Mouse (Mus musculus): ENCODE results near the gene AI661453.
"Not testable (repeated sequence)": the region's sequence is repeated elsewhere in the genome, so short reads cannot be mapped to it uniquely, and the experiment has no call there.

Gene AI661453

DNA sequence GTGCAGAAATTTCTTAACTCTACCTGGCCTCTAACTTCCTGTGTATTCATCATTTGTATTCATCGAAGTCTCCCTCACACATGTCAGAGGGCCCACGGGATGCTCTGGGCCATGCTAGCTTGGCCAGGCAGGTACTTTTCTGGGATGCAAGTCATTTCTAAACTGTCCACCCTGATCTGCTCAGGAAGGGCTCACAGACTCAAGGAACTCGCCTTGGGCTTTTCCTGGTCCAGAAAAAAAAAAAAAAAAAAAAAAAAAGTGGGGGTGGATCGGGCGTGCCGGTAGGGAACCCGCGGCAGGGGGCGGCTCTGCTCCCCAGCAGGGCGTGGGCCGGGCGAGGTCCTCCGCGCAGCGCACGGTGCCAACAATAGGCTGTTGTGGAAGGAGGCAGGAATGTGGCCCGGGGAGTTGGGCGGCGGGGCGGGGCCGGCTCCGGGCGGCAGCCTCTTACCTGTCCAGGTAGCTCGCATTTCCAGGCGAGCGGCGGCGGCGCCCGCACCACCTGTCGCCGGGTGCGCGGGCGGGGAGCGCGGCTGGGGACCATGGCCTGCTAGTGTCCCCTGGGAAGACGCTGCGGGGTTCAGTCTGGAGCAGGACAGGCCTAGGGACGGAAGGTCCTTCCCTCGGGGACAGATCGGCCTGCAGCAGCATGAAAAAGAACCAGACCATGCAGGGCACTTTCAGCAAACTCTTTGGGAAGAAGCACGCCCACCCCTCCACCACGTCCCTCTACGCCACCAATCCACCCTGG, at the start of gene AI661453:
TSS of gene AI661453 (plus strand) at position 460 of the 751 bp plus-strand sequence.
- no peak for DNase-seq (ENCODE audit: low read depth, low spot score)

DNA sequence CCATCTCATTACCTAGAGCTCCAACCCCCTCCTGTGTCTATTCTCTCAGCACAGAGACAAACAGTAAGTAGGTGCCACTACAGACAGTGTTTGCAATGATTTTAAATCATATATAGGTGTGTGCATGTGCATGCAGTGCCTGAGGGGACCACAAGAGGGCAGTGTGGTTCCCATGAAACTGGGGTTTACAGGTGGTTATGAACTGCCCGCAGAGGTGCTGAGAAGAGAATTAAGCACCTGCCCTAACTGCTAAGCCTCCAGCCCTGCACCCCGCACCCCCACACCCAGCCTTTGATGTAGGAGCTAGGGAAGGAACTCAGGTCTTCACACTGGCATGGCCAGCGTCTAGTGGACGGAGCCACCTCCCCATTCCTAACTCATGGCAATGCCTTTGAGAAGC, 49.8 kb upstream of the AI661453 start:
- DNase-seq (ENCODE audit: low read depth, low spot score): no peak

DNA sequence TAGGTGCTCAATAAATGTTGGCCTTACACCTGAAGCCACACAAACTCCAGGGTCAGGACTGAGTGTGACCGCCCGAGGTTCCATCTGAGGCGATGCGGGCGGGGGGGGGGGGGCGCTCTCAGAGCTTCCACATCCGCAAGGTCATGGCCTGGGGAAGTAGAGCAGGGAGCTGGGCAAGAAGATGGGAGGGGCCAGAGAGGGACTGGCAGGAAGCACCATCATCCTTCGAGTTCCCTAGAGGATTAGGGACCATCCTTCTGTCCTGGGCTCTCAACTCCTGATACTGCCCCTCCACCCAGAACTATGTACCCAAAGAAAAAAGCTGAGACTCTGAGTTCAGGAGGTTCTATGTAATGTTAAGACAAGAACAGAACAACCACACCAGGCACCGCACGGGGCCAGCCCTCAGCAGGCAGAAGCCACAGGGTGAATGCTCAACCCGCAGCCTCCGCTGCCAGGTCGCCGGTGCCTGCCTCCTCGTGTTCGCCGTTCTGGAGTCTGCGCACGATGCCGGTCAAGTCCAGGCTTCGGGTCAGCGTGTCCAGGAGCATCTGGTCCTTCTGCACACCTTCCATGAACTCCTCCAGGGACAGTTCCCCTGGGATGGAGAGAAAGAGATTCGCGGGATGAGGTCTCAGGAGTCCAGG, 42.1 kb upstream of the AI661453 start:
- no peak for DNase-seq (ENCODE audit: low read depth, low spot score)

DNA sequence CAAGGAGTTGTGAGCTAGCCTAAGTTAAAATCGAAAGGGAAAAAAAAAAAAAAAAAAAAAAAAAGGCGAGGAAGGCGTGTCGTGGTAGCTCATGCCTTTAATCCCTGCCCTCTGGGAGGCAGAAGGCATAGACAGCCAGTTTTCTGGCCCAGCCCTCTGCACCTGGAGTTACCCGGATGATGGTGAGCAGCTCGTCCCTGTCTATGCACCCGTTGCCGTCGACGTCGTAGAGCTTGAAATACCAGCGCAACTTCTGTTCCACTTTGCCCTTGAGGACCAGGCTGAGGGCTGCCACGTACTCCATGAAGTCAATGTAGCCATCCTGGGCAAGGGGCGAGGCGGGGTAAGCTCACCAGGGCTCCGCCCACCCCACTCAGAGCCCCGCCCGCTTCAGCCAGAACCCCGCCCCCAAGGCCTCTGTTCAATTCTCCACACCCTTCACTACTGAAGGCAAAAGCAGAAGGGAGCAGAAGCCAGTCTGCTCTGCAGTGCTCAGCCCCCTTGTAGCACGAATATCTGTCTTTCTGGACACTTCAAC, 41.0 kb upstream of the AI661453 start:
- DNase-seq (ENCODE audit: low read depth, low spot score): no peak

DNA sequence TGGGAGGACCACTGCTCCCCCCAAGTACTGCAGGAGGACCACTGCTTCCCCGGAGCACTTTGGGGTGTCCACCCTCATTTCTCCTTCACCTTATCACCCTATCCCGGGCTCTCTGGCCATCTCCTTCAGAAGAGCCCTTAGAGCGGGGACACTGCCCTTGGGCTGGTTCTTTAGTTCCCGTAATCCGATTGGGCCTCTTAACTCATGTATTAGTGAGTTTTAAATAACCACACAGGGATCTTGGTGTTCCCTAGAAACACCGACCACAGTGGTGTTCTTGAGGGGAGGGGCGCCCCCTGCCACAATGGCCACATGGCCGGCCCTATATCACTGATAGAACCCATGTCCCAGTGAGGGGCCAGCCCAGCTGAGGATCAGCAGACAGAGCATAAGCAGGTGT, 37.3 kb upstream of the AI661453 start:
- peak; percentile 91 for DNase-seq (ENCODE audit: low read depth, low spot score)

DNA sequence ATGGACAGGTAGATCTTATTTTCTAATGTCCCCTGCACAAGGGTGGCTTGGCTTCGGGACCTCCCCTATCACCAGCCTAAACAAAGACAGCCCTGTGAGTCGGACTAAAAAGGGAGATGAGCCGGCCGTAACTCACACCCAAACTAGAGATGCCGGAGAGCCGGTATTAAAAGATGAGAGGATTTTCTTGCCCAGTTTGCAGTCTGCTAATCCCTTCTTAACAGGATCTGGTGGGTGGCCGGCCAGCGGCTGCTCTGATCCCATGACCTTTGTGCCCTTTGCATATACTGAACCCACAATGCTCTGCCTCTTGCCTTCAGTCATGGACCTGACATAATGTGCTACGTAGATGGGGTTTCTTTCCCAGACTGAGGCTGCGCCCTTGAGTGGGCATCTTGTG, 36.0 kb upstream of the AI661453 start, which contains the start of gene Guca1a:
TSS of gene Guca1a (minus strand) at position 134 of the 400 bp plus-strand sequence.
- DNase-seq (ENCODE audit: low read depth, low spot score): peak; percentile 90

DNA sequence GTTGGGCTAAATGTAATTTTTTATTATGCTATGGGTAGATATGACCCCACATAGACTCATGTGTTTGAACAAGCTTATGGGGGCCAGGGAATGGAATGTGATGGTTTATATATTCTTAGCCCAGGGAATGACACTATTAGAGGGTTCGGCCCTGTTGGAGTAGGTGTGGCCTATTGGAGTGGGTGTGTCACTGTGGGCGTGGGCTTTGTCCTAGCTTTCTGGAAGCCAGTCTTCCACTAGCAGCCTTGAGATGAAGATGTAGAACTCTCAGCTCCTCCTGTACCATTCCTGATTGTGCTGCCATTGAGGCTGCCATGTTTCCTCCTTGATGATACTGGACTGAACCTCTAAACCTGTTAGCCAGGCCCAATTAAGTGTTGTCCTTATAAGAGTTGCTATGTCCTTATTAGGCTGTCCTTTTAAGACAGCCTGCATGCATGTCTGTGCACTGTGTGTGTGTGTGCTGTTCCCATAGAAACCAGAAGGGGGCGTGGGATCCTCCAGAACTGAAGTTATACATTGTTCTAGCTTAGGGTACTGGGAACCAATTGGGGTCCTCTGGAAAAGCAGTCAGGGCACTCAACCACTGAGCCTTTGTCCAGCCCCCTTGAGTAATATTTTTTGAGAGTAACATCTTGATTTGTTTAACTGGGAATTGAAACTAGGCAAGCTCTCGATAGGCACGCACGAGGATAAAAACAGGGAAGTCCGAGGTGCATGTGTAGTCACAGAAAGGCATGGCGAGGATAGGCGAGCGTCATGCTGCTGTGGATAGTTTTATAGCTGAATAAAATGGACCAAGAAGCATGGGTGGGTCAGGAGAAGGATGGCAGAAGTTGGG, 28.5 kb upstream of the AI661453 start:
- no peak for DNase-seq (ENCODE audit: low read depth, low spot score)

DNA sequence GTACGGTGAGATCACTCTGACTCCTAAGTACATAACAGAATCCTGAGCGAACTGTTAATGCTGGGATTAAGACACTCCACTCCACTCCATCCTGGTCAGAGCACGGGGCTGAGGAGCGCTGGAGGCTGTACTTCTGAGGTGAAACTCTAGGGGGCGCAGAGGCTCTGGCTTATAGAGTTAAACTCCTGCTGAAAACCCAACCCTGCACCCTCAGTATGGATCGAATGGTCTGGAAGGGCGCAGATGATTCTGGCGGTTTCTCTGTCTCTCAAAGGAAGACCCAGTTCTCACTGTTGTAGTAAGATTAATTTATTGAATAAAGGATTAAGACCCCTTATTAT, 27.9 kb upstream of the AI661453 start:
- DNase-seq (ENCODE audit: low read depth, low spot score): no peak

DNA sequence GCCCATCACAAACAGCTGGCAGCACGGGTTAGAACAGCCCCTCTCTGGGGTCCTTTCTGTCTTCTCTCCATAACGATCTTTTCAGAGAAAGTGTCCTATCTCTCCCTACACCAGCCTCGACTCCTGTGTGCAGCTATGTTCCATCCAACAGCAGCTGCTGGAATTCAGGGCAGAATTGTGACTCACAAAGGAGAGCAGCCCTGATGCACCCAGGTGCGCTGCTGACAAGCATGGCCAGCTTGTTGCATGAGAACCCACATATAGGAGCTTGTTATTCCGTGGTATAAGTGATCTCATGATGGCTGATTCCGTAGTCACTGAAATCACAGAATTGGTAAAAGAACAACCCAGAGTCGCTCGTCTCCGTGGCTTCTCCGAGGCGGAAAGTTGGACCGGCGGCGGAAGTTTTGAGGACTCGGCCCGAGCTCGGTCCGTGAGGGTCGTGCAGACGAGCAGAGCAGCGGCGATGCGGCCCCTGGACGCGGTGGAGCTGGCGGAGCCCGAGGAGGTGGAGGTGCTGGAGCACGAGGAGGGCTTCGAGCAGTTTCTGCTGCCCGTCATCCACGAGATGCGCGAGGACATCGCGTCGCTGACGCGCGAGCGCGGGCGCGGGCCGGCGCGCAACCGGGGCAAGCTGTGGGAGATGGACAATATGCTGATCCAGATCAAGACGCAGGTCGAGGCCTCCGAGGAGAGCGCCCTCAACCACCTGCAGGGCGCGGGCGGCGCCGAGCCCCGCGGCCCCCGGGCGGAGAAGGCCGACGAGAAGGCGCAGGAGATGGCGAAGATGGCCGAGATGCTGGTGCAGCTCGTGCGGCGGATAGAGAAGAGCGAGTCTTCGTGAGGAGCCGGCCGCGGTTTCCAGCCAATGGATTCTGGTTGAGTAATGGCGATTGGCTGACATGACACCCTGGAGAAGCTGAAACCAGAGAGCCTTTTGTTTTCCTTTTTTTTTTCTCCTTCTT, 26.2 kb upstream of the AI661453 start:
- not testable (repeated sequence) for DNase-seq (ENCODE audit: low read depth, low spot score)

DNA sequence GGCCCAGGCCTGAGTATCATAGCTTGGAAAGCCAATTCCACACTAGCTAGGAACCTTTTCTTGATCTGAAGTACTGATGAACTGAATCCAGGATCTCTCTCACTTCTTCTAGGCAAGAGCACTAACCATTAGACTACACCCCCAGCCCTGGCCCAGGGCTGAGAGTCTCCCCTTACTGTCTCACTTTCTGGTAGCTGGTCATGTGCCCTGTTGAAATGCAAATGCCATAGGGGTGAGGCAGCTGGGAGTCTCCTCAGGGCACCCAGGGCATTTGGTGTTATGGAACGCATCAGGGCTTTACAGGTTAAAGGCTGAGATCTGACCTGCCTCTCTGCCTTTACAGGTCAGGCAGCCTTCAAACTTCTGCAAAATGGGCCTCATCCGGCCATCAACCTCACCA, 16.2 kb upstream of the AI661453 start:
- DNase-seq (ENCODE audit: low read depth, low spot score): no peak

DNA sequence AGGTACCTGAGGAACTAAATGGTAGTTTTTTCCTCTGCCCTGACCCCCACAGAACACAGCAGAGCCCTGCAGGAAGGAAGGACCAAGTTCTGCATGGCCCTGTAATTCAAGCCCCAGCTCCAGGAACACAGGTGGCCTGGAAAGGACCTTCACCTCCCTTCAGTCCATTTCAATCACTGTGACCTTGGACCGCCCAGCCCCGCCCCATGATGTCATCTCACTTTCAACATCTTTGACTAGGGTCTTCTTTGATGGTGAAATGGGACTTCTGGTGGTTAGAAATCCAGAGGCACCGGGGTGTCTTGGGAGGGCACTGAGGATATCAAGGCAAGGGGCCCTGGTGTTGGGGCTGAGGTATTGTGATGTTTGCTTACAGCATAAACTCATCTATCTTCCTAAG, 14.8 kb upstream of the AI661453 start:
- no peak for DNase-seq (ENCODE audit: low read depth, low spot score)

DNA sequence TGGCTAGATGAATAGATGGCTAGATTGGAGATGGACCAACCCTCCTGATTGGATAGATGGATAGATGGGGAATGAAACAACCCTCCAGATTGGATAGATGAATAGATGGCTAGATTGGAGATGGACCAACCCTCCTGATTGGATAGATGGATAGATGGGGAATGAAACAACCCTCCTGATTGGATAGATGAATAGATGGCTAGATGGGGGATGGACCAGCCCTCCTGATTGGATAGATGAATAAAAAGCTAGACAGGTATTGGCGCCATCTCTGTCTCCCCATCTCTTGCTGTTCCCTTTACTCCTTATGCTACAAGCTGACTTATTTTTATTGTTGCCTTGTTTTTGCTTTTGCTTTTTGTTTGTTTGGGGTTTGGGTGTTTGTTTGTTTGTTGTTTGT, 13.8 kb upstream of the AI661453 start:
- DNase-seq (ENCODE audit: low read depth, low spot score): not testable (repeated sequence)

DNA sequence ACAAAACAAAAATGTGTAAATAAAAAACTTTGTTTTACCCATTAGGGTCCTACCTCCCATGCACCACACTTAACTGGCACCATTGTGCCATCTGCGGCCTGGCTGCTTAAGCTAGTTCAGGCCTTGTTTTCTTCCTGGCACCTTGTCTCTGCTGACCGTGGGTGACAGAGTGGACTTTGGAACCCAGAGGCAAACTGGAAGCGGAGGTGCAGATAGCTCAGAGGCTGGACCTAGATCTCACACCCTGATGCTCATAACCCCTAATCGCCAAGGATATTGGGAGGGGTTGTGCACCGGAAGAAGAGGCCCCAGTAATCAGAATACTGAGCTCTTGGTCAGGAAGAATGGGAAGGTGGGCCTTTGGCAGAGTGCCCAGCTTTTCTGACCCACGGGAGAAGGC, 12.2 kb upstream of the AI661453 start:
- no peak for DNase-seq (ENCODE audit: low read depth, low spot score)

DNA sequence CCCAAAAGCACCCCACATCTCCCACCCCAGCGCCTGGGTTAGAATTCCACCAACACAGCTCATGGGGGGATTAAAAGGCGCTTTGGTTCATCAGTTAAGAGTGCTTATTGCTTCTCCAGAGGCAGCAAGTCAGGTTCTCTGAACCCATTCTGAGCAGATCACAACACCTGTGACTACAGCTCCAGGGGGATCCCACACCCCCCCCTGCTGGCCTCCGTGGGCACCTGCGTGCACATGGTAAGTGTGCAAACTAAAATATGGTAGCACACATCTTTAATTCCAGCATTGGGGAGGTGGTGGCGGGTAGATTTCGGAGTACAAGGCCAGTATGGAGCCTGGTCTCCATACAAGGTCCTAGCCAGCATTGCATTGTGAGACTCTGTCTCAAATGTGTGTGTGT, 9.1 kb upstream of the AI661453 start:
- peak; percentile 16 for DNase-seq (ENCODE audit: low read depth, low spot score)

DNA sequence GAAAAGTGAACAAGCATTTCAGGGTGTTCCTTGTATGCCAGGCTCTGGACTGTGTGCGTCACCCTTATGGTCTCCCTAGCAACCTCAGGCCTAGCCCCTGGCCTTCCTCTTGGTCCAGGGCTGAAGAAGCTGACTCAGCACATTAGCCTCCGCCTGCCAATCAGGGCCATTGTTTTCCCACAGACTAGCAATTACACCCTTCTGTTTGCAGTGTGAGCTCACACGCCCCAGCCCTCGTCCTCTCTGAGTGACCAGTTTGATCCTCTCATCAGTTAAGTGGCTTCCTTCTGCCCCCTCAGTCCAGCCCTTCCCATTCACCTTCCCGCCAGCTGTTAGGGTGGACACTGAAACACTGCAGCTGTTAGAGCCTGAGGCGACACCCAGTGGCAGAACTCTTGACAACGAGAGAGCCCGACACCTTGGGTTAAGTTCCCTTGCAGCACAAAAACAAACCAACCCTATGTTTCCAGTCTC, 7.5 kb upstream of the AI661453 start:
- DNase-seq (ENCODE audit: low read depth, low spot score): peak; percentile 67

DNA sequence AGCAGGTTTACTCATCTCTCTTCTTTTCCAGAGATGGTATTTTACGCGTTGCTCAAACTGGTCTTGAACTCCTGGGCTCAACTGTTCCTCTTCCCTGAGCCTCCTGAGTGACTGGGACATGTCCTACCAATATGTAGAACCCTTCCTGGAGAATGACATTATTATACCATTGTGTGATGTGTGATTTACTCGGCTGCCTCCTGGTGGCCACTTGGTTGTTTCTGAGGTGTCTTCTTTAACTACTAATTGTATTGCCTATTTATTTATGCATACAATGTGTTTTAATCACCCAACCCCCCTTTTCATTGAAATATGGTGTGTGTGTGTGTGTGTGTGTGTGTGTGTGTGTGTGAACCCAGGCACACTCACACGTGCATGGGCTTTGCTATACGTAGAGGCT, 5.6 kb upstream of the AI661453 start:
- peak; percentile 13 for DNase-seq (ENCODE audit: low read depth, low spot score)

DNA sequence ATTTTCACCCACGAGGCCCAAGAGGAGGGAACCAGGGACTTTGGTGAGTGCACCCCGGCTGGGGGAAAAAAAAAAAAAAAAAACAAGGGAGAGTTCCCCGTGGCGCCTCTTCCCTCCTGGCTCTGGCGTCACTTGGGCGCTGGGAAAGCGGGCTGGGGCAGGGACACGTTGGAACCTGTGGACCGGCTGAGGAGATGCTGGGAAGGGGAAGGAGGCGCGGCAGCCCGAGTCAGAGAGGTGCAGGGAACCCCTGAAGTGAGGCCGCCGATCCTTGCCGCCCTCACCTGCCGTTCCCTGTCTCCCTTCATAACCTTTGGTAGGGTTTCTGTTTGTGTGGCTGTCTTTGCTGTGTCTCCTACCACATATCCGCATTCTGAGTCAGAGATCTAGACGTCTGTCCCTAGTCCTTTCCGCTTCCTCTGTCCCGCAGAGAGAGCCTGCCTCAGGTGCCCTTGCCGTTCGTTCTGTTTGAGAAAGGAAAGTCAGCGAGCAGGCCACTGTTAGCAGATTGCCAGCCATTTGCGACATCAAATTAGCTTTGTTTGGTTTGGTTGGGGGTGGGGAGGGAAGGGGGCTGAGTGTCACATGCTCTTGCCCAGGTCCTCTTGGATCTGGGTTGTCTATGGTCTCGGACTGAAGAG, 612 bp downstream of the AI661453 start, which contains the start of gene 1700001C19Rik:
TSS of gene 1700001C19Rik (minus strand) at position 470 of the 641 bp plus-strand sequence.
- DNase-seq (ENCODE audit: low read depth, low spot score): no peak

DNA sequence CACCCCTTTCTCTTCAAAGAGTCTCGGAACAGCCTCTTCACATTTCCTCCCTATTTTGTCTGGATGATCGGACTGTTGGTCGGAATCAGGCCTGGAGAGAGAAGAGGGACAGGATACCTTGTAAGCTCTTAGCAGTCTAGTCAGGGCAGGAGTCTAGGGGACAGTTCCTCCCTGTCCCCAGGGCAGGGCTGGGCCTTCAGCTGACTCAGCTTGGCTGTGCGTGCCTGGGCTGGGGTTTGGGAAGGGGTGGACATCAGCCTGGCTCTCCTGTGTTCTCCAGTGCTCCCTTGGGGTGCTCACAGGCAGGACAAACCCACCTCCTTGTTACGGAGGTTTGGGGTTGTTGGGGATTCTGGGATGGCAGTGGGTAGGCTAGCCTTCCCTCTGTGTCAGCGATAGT, 2.2 kb downstream of the AI661453 start:
- DNase-seq (ENCODE audit: low read depth, low spot score): no peak

DNA sequence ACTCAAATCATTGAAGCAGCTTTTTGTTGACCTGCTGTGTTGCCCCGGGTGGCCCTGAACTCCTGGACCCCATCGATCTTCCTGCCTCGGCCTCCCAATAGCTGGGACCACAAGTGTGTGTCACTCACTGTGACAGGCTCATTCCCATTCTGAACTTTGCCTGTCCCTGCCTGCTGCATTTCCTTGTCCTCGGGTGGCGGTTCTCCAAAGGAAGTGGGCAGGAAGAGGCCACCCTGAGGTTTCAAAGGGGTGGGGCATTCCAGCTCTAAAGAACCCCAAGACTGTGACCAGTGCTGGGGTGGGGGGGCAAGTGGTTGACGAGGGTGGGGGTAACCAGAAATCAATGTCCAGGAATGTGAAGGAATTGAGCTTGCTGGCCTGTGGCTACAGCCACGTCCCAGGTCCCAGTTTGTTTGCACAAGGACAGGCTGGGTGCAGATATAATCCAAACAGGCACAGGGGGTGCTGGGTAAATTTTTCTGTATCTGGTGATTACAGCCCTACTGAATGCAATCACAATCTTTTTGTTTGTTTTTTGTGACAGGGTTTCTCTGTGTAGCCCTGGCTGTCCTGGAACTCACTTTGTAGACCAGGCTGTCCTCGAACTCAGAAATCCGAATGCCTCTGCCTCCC, 3.1 kb downstream of the AI661453 start:
- DNase-seq (ENCODE audit: low read depth, low spot score): no peak
